ENCODE assay signal across 9 mouse cellular contexts in the genomic region with DNA sequence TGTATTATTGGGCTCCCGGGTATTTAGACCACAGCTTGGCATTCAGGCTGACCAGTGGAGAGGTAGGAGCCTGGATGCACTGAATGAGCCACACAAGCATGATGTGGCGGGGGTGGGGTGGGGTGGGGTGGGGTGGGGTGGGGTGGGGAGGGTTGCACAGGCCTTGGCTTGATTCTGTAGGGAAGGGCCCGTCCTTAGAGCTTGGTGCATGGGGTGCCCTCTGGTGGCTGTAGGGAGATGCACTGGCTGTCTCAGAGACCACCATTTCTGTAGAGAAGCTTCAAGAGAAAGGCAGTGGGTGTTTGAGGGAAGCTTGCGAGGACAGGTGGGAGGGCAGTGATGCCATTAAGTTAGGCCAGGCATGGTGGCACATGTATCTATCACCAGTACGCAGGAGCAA. TPM values are rescaled to one million over a fixed set of nuclear protein-coding genes. Genes with fewer than 3 reads are reported as not detected.
DNase-seq lines count a peak whose midpoint lies in the region; ATAC-seq and TF ChIP-seq lines count a peak whose summit lies in the region.
"Had no signal": no experiment of that assay in that cellular context is flagged by ENCODE, and none has a peak within 500 bp of the region (broad histone marks: within the 10 kb centered on the region; RNA-seq: fewer than 3 reads in every experiment).

No protein-coding gene starts in this region.

- 38% methylated on average over 5 of the region's 5 CpGs for WGBS in embryonic facial prominence, embryonic 15.5 days
- 54% methylated on average over 5 of the region's 5 CpGs for WGBS in spleen, adult 2 months

- TF ChIP-seq CTCF in spleen, adult 2 months (IDR thresholded peaks at IDR 0.05; ENCODE audit: extremely low read depth, insufficient read depth, insufficient read length, insufficient replicate concordance), result peak; percentile 76; the same call in 1 of the 2 replicates

- H3K27me3 ChIP-seq in embryonic facial prominence, embryonic 15.5 days, result no peaks in the 10 kb centered on the region
- no peaks in the 10 kb centered on the region for H3K27me3 ChIP-seq in spleen, adult 2 months (ENCODE audit: control insufficient read depth, insufficient read depth, low read length)
- H3K27me3 ChIP-seq: megakaryocyte, embryonic 14.5 days had no signal

- peak; percentile 61 for DNase-seq in cerebellum, adult 11-12 months
- no peak for DNase-seq in cerebellum, adult 8-10 months
- DNase-seq in ZHBTc4 (ENCODE audit: low read depth, low spot score), result peak; percentile 74
- peak; percentile 49 to 50 for DNase-seq in layer of hippocampus, postnatal 36 days
- peak; percentile 46 to 57 for DNase-seq in spleen, adult 2 months (ENCODE audit: low read depth in 1 of 2, low spot score in 2 of 2)

- no peak overlapping the region for H3K4me3 ChIP-seq in embryonic facial prominence, embryonic 15.5 days (replicated peaks)
- H3K4me3 ChIP-seq in spleen, adult 2 months (ENCODE audit: extremely low read depth, insufficient read depth, insufficient read length), result no peak overlapping the region
- H3K4me3 ChIP-seq: megakaryocyte, embryonic 14.5 days had no signal

- H3K27ac ChIP-seq in embryonic facial prominence, embryonic 15.5 days (replicated peaks), result no peak overlapping the region
- H3K27ac ChIP-seq in spleen, adult 2 months (ENCODE audit: insufficient read depth, low read length), result no peak overlapping the region

- TF ChIP-seq POLR2A in spleen, adult 2 months (IDR thresholded peaks at IDR 0.05; ENCODE audit: low read depth, low read length), result no peak

- no peak overlapping the region for H3K4me2 ChIP-seq in embryonic facial prominence, embryonic 15.5 days (replicated peaks)

- peaks cover 9% of the 10 kb centered on the region for H3K4me1 ChIP-seq in embryonic facial prominence, embryonic 15.5 days
- no peaks in the 10 kb centered on the region; the same call in 1 of the 2 replicates for H3K4me1 ChIP-seq in spleen, adult 2 months (ENCODE audit: control insufficient read depth, insufficient read depth, insufficient read length)

- H3K9me3 ChIP-seq in embryonic facial prominence, embryonic 15.5 days (replicated peaks), result no peaks in the 10 kb centered on the region
- H3K9me3 ChIP-seq: megakaryocyte, embryonic 14.5 days had no signal

- peak; percentile 44 for ATAC-seq in embryonic facial prominence, embryonic 15.5 days (ENCODE audit: insufficient number of reproducible peaks, low FRiP score, low TSS enrichment, low read depth)
- peak; percentile 66 to 68; a peak in 3 of 4 replicates for ATAC-seq in hematopoietic stem cell, adult 5-6 weeks (replicated peaks in 1 of 2; ENCODE audit: insufficient read depth in 1 of 2, low FRiP score in 2 of 2, low TSS enrichment in 1 of 2, low read depth in 1 of 2, poor library complexity in 2 of 2, severe bottlenecking in 2 of 2)
- ATAC-seq in megakaryocyte, adult 5-6 weeks (ENCODE audit: poor library complexity, severe bottlenecking), result peak; percentile 79

- H3K36me3 ChIP-seq in embryonic facial prominence, embryonic 15.5 days, result no peaks in the 10 kb centered on the region
- H3K36me3 ChIP-seq in spleen, adult 2 months (ENCODE audit: control insufficient read depth, insufficient read depth, low read length), result no peaks in the 10 kb centered on the region

- H3K9ac ChIP-seq in embryonic facial prominence, embryonic 15.5 days, result no peak overlapping the region

RNA-seq across cellular contexts. Expression of a gene that starts 34.6 kb away (rescaled TPM):
- 65.5 and 77.0 TPM in 2 replicates for polyA plus RNA-seq in embryonic facial prominence, embryonic 15.5 days (2015; fragmentation: Nextera tagmentation; extraction: Ambion mirVana)
- 66.4 and 72.7 TPM in 2 replicates for total RNA-seq in hematopoietic stem cell, adult 5-6 weeks (2017)
- 100 to 1,000 TPM; 331 to 345 TPM for total RNA-seq in layer of hippocampus, postnatal 36 days (2021)
- 43.3 and 44.5 TPM in 2 replicates for total RNA-seq in megakaryocyte, adult 5-6 weeks (2015)
- total RNA-seq in megakaryocyte, adult 5-6 weeks (2017), result 40.1 and 43.3 TPM in 2 replicates
- polyA plus RNA-seq in spleen, adult 2 months (2012; rRNA removed), result 15.4 and 17.9 TPM in 2 replicates

RNA-seq across cellular contexts. Expression of a gene that starts 53.9 kb away (rescaled TPM):
- polyA plus RNA-seq in embryonic facial prominence, embryonic 15.5 days (2015; fragmentation: Nextera tagmentation; extraction: Ambion mirVana), result 1.6 and 1.9 TPM in 2 replicates
- not detected in 2 replicates for total RNA-seq in hematopoietic stem cell, adult 5-6 weeks (2017)
- total RNA-seq in layer of hippocampus, postnatal 36 days (2021), result not detected
- total RNA-seq in megakaryocyte, adult 5-6 weeks (2015), result not detected in 2 replicates
- total RNA-seq in megakaryocyte, adult 5-6 weeks (2017), result not detected in 2 replicates
- not detected in 2 replicates for polyA plus RNA-seq in spleen, adult 2 months (2012; rRNA removed)
